Mouse (Mus musculus) liver, adult 2 months (tissue): ENCODE results near the gene Stxbp1.

Experiments
- CTCF ChIP-seq: fragments of 200-500 bp; IDR thresholded peaks from 2 replicates; pipeline ENCODE4 v1.5.1; 2011; ENCODE audit warnings: low read depth, low read length, control low read depth
- POLR2A ChIP-seq: fragments of 200-500 bp; IDR thresholded peaks from 2 replicates; pipeline ENCODE4 v1.6.1; 2011; ENCODE audit warnings: low read length, control low read depth; ENCODE audit not compliant: insufficient read depth; ENCODE audit errors: extremely low read depth

GRCm38 (mm10) chr2:32771886-32772285 is 75.2 kb downstream of the Stxbp1 start:
- TF ChIP-seq CTCF (peak; percentile 62), POLR2A (no peak)
